Mouse (Mus musculus): ENCODE results near the gene Nhsl2. TPM values are rescaled to one million over a fixed set of nuclear protein-coding genes. Genes with fewer than 3 reads are reported as not detected.

Gene Nhsl2
- total RNA-seq, 2 experiments from 2014 or later, result 1.4 to 2.8 TPM

GRCm38 (mm10) chrX:101901806-101902490, 52.8 kb downstream of the Nhsl2 start:
- no peak for DNase-seq (ENCODE audit: low spot score)

- DNase-seq (ENCODE audit: low spot score), result no peak
These were observed 53.4 kb downstream of the Nhsl2 start for GRCm38 (mm10) chrX:101902597-101902996.

- DNase-seq (ENCODE audit: low spot score), result no peak
These were observed 58.1 kb downstream of the Nhsl2 start for GRCm38 (mm10) chrX:101907301-101907700.

- DNase-seq (ENCODE audit: low spot score), result no peak
These were observed 79.9 kb downstream of the Nhsl2 start for GRCm38 (mm10) chrX:101929131-101929530.

GRCm38 (mm10) chrX:101930301-101930700, 81.1 kb downstream of the Nhsl2 start:
- no peak for DNase-seq (ENCODE audit: low spot score)

GRCm38 (mm10) chrX:101931016-101931415, 81.8 kb downstream of the Nhsl2 start:
- no peak for DNase-seq (ENCODE audit: low spot score)

GRCm38 (mm10) chrX:101932244-101932643, 83.1 kb downstream of the Nhsl2 start:
- DNase-seq (ENCODE audit: low spot score), result peak; percentile 57

GRCm38 (mm10) chrX:101933346-101933745, 84.2 kb downstream of the Nhsl2 start:
- no peak for DNase-seq (ENCODE audit: low spot score)

GRCm38 (mm10) chrX:101935291-101935840, 86.2 kb downstream of the Nhsl2 start:
- no peak for DNase-seq (ENCODE audit: low spot score)

GRCm38 (mm10) chrX:101939486-101939885, 90.3 kb downstream of the Nhsl2 start:
- no peak for DNase-seq (ENCODE audit: low spot score)

GRCm38 (mm10) chrX:101942461-101942896, 93.3 kb downstream of the Nhsl2 start:
- peak; percentile 63 for DNase-seq (ENCODE audit: low spot score)

GRCm38 (mm10) chrX:101943743-101944142, 94.6 kb downstream of the Nhsl2 start:
- DNase-seq (ENCODE audit: low spot score), result no peak

- no peak for DNase-seq (ENCODE audit: low spot score)
These were observed 95.7 kb downstream of the Nhsl2 start for GRCm38 (mm10) chrX:101944761-101945330.

GRCm38 (mm10) chrX:101952436-101952835, 103.3 kb downstream of the Nhsl2 start:
- DNase-seq (ENCODE audit: low spot score), result no peak

- no peak for DNase-seq (ENCODE audit: low spot score)
These were observed 104.1 kb downstream of the Nhsl2 start for GRCm38 (mm10) chrX:101953256-101953655.

GRCm38 (mm10) chrX:101953787-101954491, 104.8 kb downstream of the Nhsl2 start:
- peak; percentile 87 for DNase-seq (ENCODE audit: low spot score)

GRCm38 (mm10) chrX:101954492-101954851, 105.3 kb downstream of the Nhsl2 start:
- no peak for DNase-seq (ENCODE audit: low spot score)

GRCm38 (mm10) chrX:101961848-101962247, 112.7 kb downstream of the Nhsl2 start:
- DNase-seq (ENCODE audit: low spot score), result no peak

- DNase-seq (ENCODE audit: low spot score), result no peak
These were observed 114.5 kb downstream of the Nhsl2 start for GRCm38 (mm10) chrX:101963711-101964110.

GRCm38 (mm10) chrX:101973028-101973427, 123.8 kb downstream of the Nhsl2 start:
- no peak for DNase-seq (ENCODE audit: low spot score)

- no peak for DNase-seq (ENCODE audit: low spot score)
These were observed 127.7 kb downstream of the Nhsl2 start for GRCm38 (mm10) chrX:101976931-101977330.

- no peak for DNase-seq (ENCODE audit: low spot score)
These were observed 129.7 kb downstream of the Nhsl2 start for GRCm38 (mm10) chrX:101978861-101979260.
